Mouse (Mus musculus) megakaryocyte, embryonic 14.5 days (primary cell): ENCODE data around the gene Dnajc21.

Experiments used
- FLI1 ChIP-seq: IDR thresholded peaks from 2 replicates; pipeline ENCODE4 v1.6.1; 2012; ENCODE audit warnings: low read length, inconsistent platforms, mixed read lengths
- GATA1 ChIP-seq: IDR thresholded peaks from 3 replicates; pipeline ENCODE4 v1.6.1; 2012; ENCODE audit warnings: mixed read lengths, low read length, inconsistent platforms, borderline replicate concordance

DNA sequence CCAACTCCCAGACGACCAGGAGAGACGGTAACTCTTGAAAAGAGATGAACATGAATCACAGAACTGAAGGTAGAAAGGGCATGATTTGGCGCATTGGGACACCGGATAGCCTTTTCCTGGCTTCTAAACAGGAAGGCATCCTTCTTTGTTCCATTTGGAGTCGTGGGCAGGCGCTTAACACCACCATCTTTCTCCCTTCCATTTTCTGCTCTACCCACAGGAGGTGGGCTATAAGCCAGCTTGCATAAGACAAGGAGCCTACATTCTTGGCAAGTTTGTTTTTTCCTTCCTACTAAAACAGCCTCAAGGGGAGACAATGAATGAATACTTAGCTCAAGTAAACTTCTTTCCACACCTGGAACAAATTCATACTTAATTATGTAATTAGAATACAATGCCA, 56.7 kb downstream of the Dnajc21 start:
- TF ChIP-seq GATA1 (no peak), FLI1 (no peak)
